Mouse (Mus musculus): ENCODE data around the gene Mpdu1. TPM values are rescaled to one million over a fixed set of nuclear protein-coding genes. Genes with fewer than 3 reads are reported as not detected.

The Mpdu1 gene
- polyA plus RNA-seq (2012) = 24.4 and 30.0 TPM in 2 replicates

DNA sequence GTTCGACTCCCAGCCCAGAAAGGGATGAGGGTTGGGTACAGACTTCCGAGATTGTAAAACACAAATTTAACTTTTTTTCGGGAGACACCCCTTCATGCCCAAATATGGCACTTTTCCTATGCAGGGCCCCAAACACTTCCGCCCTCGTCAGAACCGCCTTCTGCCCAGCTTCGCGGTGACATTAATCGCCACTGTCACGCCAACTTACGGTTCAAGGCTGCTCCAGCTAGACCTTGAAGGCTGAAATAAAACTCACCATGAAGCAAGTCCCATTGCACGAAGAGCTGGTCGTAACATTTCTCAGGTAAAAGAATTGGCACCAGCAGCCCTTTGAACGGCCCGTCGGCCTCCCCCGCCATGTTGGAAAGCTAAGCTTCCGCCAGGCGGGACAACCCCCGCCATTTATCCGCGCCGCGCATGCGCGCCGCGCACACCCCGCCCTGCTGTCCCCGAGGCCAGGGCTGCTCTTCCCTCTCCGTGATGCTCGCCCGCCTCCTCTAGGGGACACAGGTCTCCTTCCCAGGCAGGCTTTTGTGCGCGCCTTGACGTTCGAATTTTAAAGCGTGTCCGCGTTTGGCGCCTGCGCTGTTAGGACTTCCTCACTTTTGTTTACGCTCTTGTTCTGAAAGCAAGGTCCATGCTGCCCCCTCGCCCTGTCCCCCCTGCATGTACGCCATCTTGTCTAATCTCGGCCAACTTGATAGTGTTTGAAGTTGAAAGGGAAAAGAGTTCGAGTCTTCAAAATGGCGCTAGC is at the start of gene Mpdu1:
Gene Mpdu1, minus strand, starts transcription at position 430 of the 754 bp plus-strand sequence.
- TF ChIP-seq GATA1 (IDR thresholded peaks at IDR 0.05; ENCODE audit: low read length) = no peak

DNA sequence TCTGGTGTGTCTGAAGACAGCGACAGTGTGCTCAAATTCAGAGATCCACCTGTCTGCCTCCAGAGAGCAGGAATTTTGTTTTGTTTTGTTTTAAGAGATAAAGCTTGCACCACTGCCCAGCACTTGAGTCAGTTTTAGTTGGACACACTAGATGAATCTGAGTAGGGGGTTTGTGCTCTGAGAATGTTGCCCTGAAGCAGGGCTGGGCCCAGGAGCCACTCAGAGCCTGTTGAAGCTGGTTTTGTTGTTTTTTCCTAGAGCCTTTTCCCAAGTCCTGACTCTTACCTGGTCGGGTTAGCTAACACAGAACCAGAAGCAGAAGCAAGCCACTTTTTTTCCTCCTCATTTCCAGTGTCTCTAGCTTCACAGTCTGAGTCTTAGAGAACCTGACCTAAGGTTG is 48.6 kb upstream of the Mpdu1 start:
- TF ChIP-seq GATA1 (IDR thresholded peaks at IDR 0.05; ENCODE audit: low read length) = no peak

DNA sequence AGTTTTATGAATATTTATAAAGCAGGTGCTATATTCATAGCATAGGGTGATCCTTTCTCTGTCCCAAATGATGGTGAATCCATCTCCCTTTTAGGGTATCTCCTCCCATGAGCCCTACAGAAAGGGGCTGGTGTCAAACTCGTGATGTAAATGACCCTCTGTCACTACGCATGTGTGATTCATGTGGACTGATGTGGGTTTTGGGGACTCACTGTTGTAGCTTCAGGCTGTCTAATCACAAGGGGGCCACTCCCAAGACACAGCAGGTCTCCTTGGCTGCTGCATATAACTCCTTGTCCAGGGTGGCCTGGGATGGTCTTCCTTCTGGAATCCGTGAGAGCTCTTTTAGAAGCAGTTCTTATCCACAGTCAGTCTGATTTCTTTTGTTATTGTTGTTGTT is 48.0 kb upstream of the Mpdu1 start:
- TF ChIP-seq GATA1 (IDR thresholded peaks at IDR 0.05; ENCODE audit: low read length) = no peak

DNA sequence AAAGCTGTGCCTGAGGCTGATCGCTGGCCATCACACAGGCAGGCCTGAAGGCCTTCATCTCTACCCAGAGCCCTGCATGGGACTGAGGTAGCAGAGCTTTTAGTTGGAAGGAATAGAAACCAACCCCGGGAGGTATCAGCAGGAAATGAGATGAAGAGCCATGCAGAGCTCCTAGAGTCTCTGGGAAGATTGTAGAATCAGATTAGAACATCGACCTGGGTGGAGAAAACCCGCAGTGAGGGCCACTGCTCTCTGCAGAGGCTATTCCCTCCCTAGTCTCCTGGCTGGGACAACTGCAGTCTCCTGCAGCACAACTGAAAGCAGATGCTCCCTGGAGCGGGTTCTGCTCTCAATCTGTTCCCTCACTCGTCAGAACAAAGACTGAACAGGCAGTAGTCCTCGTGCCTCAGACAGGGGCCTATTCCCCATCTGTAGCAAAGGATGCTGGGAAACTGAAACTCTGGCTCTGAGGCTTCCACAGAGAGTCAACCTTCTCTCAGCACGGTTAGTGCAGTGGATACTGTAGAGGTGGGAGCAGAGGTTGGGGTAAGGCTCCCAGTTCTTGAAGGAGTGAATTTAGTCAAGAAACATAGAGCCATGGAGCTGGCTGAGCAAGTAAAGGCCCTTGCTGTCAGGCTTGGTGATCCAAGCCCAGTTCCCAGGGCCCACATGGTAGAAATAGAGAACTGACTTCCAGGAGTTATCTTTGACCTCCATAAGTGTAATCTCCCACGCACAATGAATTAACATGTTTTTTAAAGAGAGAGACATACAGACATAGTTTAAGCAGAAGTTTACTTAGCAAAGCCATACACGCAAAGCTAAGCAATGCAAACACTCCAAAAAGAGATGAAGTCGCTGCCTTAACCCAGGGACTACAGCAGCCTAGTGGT is 47.4 kb upstream of the Mpdu1 start:
- no peak for TF ChIP-seq GATA1 (IDR thresholded peaks at IDR 0.05; ENCODE audit: low read length)

DNA sequence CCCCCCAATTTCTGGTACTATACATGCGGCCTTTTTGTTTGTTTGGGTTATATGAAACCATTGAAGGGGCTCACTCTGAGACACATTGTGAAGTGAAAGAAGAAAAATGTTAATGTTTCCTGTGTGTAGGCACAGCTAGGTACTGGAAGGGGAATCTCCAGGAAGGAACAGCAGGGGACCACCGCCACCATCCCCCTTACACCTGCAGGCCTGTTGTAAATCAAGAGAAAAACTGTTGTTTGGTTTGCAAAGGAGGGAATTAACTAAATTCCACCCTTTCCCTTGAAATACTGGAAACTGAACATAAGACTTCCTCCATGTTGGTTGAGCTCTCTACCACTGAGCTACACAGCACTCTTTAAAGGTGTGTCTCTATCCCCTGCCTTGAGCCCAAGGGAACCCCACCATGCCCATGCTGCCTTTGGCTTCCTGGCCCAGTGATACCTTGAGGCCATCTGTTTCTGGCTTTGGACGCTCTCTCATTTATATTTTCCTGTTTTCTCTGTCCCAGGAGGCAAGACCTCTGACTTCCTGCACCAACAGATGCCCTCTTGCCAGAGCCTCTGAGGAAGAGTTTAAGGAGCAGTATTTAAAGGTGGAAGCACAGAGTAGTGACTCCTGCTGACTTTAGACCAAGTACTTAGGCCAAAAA is 46.3 kb upstream of the Mpdu1 start:
- no peak for TF ChIP-seq GATA1 (IDR thresholded peaks at IDR 0.05; ENCODE audit: low read length)

DNA sequence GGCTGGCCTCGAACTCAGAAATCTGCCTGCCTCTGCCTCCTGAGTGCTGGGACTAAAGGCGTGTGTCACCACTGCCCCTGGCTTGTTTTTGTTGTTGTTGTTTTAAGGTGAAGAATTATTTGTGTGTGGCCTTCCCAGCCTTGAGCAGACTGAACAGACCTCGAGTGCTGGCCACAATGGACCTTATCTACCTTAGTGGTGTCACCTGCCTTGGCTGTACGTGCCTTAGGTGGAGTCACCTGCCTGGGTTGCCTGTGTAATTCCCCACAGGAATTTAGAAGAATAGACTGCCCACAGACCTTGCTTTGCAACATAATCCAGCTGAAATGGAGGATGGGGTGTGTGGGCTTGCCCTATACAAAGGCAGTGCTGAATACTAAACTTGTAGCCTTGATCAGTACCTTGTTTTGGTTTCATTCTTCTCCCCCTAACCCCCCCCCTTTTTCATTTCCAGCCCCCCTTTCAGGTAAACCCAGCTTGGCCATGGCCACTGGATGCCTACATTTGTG is 45.5 kb upstream of the Mpdu1 start:
- no peak for TF ChIP-seq GATA1 (IDR thresholded peaks at IDR 0.05; ENCODE audit: low read length)

DNA sequence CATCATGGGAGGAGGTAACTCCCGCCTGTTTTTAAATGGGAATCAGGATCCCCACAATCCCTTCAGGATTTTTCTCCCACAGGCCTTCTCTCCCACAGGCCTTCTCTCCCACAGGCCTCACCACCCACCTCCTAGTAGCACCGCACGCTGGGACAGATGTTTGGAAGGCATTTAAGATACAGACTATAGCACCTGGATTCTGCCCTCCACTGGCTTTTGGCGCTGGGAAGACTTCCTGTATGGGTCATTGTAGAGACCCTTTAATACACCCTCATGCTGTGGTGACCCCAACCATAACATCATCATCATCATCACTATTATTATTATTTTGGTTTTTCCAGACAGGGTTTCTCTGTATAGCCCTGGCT is 45.0 kb upstream of the Mpdu1 start:
- TF ChIP-seq GATA1 (IDR thresholded peaks at IDR 0.05; ENCODE audit: low read length) = no peak

DNA sequence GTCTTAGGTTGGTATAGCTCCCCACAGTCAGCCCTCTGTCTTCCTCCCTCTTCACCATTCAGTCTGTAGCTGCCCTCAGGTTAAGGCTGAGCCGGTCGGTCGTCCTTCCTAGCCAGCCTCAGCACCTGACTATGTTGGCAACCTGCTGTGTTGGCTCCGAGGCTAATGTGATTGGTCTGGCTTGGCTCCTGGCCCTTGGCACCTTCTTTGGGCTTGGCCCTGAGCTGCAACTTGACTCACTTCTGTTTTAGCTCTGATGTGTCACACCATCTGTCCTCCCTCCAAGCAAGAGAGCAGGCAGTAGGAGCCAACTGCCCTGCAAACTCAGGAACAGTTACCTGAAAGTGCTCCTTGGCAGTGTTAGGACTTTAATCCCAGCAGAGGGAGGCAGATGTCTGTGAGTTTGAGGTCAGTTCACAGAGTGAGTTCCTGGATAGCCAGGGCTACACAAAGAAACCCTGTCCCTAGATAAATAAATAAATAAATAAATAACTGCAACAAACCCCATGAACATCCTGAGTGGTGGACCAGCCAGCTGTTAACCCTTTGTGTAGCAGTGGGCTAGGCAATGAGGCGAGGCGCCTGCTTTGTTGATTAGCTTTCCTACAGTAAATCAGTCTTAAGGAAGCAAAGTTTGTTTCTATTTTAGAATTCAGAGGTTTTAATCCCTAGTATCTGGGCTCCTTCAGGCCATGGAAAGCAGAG is 44.5 kb upstream of the Mpdu1 start:
- TF ChIP-seq GATA1 (IDR thresholded peaks at IDR 0.05; ENCODE audit: low read length) = no peak

DNA sequence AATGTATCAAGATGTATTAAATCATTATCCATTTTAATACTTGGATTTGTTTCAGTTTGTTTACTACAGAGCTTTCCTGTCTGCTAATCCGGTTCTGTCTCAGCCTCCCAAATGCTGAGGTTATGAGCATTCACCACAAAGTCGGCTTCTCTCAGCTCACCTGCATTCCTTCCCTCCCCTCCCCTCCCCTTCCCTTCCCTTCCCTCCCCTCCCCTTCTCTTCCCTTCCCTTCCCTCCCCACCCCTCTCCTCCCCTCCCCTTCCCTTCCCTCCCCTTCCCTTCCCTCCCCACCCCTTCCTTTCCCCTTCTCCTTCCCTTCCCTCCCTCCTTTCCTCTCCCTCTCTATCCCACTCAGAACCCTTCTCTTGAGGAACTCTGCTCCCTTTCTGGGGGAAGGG is 42.2 kb upstream of the Mpdu1 start:
- no peak for TF ChIP-seq GATA1 (IDR thresholded peaks at IDR 0.05; ENCODE audit: low read length)

DNA sequence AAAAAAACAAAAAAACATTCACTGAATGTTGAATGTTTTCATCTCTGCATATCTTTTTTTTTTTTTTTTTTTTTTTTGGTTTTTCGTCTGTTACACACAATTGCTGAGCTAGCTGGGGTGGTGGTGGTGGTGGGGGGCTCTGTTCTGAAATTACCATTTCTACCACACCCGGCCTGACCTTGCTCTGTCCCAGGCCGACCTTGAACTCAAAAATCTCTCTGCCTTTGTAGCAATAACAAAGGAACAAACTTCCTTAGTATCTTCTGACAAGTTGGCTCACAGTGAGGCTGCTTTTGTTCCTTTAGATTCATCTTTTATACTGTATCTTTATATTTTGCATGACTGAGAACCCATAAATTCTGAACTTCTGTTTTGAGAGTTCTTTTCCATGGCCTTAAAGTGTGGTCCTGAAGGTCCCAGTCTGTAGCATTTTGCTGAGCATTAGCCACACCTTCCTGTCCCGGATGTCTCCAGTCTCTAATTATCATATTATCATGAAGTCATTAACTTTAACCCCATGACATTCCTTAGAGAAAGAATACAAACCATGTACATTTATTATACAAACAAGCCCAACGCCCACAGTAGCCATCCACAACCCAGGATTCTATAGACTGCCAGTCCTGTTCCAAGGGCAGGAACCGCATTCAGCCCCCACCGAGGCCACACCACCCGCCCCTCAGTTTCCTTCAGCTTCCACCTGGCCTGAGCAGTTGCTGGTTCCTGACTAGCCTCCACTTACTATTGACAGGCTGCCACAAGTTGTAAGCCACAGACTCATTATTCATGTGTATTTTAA is 41.6 kb upstream of the Mpdu1 start:
- no peak for TF ChIP-seq GATA1 (IDR thresholded peaks at IDR 0.05; ENCODE audit: low read length)

DNA sequence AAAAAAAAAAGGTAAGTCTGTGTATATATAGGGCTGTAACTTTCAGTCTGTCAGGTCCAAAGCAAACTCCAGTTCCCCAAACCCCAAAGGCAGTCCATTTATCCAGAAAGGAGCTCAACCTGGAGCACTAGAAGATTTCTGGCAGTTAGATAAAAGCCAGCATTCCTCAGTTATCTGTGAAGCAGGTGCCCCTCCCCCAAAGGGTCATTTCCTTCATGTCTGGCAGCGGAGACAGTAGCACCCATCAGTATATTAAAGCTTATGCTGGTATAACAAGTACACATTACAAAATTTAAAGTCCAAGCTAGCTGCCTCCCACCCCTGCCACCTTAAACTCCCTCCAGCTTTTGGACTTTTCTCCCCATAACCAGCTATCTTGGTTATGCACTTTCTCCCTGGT is 37.2 kb upstream of the Mpdu1 start:
- no peak for TF ChIP-seq GATA1 (IDR thresholded peaks at IDR 0.05; ENCODE audit: low read length)

DNA sequence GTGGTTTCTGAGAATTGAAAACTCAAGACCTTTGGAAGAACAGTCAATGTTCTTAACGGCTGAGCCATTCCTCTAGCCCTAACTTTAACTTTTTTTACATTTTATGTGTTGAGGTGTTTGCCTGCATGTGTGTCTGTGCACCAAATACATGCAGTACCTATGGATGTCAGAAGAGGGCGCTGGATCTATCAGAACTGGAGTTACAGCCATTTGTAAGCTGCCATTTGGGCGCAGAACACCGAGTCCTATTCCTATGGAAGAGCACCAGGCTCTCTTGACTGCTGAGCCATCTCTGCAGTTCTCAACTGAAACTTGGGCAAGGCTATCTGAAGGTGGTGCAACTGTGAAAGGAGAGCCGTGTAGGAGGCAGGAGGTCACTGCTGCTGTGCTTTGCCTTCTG is 36.1 kb upstream of the Mpdu1 start:
- TF ChIP-seq GATA1 (IDR thresholded peaks at IDR 0.05; ENCODE audit: low read length) = no peak

DNA sequence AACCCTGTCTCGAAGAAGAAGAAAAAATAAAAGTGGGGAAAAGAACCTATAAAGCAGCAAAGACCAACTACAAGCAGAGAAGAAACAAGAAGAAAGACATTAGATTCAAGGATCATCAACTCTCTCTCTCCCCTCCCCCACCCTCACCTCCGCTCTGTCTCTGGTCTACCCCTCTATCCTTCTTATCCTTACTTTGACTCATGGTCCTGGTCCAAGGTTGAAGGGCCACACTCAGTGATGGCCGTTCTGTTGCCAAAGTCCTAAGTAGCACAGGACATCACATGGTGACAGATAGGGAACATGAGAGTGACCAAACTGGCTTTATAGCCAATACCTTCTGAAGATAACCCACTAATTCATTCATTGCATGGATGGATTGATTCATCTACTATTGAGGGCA is 35.0 kb upstream of the Mpdu1 start:
- TF ChIP-seq GATA1 (IDR thresholded peaks at IDR 0.05; ENCODE audit: low read length) = no peak

DNA sequence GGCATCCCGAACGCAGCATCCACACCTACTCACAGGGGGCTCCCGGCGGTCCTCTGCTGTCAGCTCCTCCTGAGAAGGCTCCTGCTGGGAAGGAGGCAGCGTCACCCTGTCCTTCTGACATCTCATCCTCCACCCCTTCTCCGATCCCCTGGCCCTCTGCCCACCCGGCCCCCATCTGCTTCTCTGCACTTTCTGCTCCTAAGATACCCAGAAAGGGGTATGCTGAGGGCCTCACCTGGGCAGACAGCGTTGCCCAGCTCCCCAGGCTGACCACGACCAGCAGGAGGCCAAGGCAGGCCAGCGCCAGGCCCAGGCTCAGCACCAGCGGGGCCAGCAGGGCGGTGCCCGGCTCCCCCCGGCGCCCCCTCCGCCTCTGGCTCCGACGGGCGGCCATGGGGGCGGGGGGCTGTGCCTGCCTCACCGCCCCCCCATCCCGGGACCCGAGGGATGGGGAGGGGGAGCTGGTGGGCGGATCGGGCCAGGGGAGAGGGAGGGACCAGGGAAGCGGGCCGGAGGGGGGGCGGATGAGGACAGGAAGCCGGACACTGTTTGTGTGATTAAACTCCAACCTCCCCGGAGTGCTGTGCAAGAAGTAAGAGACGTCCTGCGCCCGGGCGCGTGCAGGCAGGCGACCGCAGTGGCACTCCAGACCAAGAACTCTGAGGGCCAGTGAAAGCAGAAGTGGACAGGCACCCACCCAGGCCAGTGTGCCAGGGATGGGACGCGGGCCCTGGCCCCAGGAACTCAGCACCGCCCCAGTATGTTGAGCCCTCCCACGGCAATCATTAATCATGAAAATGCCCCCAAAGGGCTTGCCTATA is 33.1 kb upstream of the Mpdu1 start, which contains the start of the genes Tnfsf12 and Tnfsfm13:
Gene Tnfsf12, minus strand, starts transcription at position 489 of the 821 bp plus-strand sequence.
Gene Tnfsfm13, minus strand, starts transcription at position 738 of the 821 bp plus-strand sequence.
- TF ChIP-seq GATA1 (IDR thresholded peaks at IDR 0.05; ENCODE audit: low read length) = no peak
